Mouse (Mus musculus) mature B cell (primary cell): Measurements from ENCODE around the gene Zfp827.

ENCODE experiments used
- in situ Hi-C: fragments of 300-500 bp; cut with MboI; formaldehyde crosslinking; loops from 2 replicates; pipeline ENCODE4 v1.14.3; 2019

Zfp827 gene

GRCm38 (mm10) chr8:79027977-79028487 is at the start of gene Zfp827:
Gene Zfp827, plus strand, starts transcription at chr8:79028437.
- in situ Hi-C loops = no loop called here

- in situ Hi-C loops = no loop called here
Observed at GRCm38 (mm10) chr8:79004341-79004740, 23.9 kb upstream of the Zfp827 start.

- in situ Hi-C loops = no loop called here
Observed at GRCm38 (mm10) chr8:79015061-79015460, 13.2 kb upstream of the Zfp827 start.

- in situ Hi-C loops = no loop called here
Observed at GRCm38 (mm10) chr8:79016076-79016475, 12.2 kb upstream of the Zfp827 start.

GRCm38 (mm10) chr8:79016583-79016982 is 11.7 kb upstream of the Zfp827 start:
- in situ Hi-C loops = no loop called here

- in situ Hi-C loops = no loop called here
Observed at GRCm38 (mm10) chr8:79023922-79024321, 4.3 kb upstream of the Zfp827 start.

- in situ Hi-C loops = no loop called here
Observed at GRCm38 (mm10) chr8:79027319-79027718, 918 bp upstream of the Zfp827 start.

GRCm38 (mm10) chr8:79028541-79029395 is 531 bp downstream of the Zfp827 start:
- in situ Hi-C loops = no loop called here

GRCm38 (mm10) chr8:79029396-79030325 is 1.4 kb downstream of the Zfp827 start:
- in situ Hi-C loops = no loop called here

GRCm38 (mm10) chr8:79030326-79031265 is 2.4 kb downstream of the Zfp827 start:
- in situ Hi-C loops = no loop called here

- in situ Hi-C loops = no loop called here
Observed at GRCm38 (mm10) chr8:79037532-79037931, 9.3 kb downstream of the Zfp827 start.

- in situ Hi-C loops = no loop called here
Observed at GRCm38 (mm10) chr8:79037991-79038390, 9.8 kb downstream of the Zfp827 start.

- in situ Hi-C loops = no loop called here
Observed at GRCm38 (mm10) chr8:79041429-79041828, 13.2 kb downstream of the Zfp827 start.

GRCm38 (mm10) chr8:79042252-79042651 is 14.0 kb downstream of the Zfp827 start:
- in situ Hi-C loops = no loop called here

GRCm38 (mm10) chr8:79044673-79045072 is 16.4 kb downstream of the Zfp827 start:
- in situ Hi-C loops = no loop called here

GRCm38 (mm10) chr8:79046659-79047058 is 18.4 kb downstream of the Zfp827 start:
- in situ Hi-C loops = no loop called here

- in situ Hi-C loops = no loop called here
Observed at GRCm38 (mm10) chr8:79048388-79049005, 20.3 kb downstream of the Zfp827 start.

GRCm38 (mm10) chr8:79054222-79054621 is 26.0 kb downstream of the Zfp827 start:
- in situ Hi-C loops = no loop called here

GRCm38 (mm10) chr8:79057179-79057578 is 28.9 kb downstream of the Zfp827 start:
- in situ Hi-C loops = no loop called here

GRCm38 (mm10) chr8:79059361-79059760 is 31.1 kb downstream of the Zfp827 start:
- in situ Hi-C loops = no loop called here
